Mouse (Mus musculus): ENCODE data around the gene Slc35g1. TPM values are rescaled to one million over a fixed set of nuclear protein-coding genes. Genes with fewer than 3 reads are reported as not detected.
A peak's percentile ranks its signal among the peaks of the same experiment; 100 is the strongest.

Slc35g1 gene
- total RNA-seq, 1 experiment: 36.3 TPM

GRCm38 (mm10) chr19:38397004-38397403, 1.2 kb downstream of the Slc35g1 start:
- in situ Hi-C loops (cut with MboI; ENCODE audit: low sequenced_read_pairs in 2 of 2, unreplicated experiment in 2 of 2): no loop called here
- TF ChIP-seq ZNF384 (IDR thresholded peaks at IDR 0.05; ENCODE audit: low read depth, low read length) (no peak), MAFK (IDR thresholded peaks at IDR 0.05; ENCODE audit: insufficient read depth, low read depth, low read length) (no peak), HCFC1 (IDR thresholded peaks at IDR 0.05; ENCODE audit: borderline replicate concordance, insufficient read depth, low read length) (no peak), CHD2 (IDR thresholded peaks at IDR 0.05; ENCODE audit: low read depth, low read length) (no peak), ZC3H11A (IDR thresholded peaks at IDR 0.05; ENCODE audit: borderline replicate concordance, low read depth, low read length) (no peak)
- peak overlapping the region; percentile 80 to 99 for H3K4me3 ChIP-seq (ENCODE audit: insufficient read depth in 1 of 2, low read depth in 1 of 2, low read length in 2 of 2, poor library complexity in 1 of 2, severe bottlenecking in 1 of 2)
- peak overlapping the region; percentile 97; the same call in 1 of the 2 replicates for H3K9ac ChIP-seq (ENCODE audit: insufficient read depth, low read depth, low read length, poor library complexity, severe bottlenecking)
- H3K9me3 ChIP-seq (ENCODE audit: control insufficient read depth, insufficient read depth, low read depth, low read length): no peaks in the 10 kb centered on the region
- peaks cover 4% of the 10 kb centered on the region; the same call in 1 of the 2 replicates for H3K36me3 ChIP-seq (ENCODE audit: control insufficient read depth, insufficient read depth, low read length, poor library complexity, severe bottlenecking)
- no peak overlapping the region; the same call in 1 of the 2 replicates for H3K27ac ChIP-seq (ENCODE audit: insufficient read depth, low read depth, low read length, poor library complexity, severe bottlenecking)
- DNase-seq (ENCODE audit: low read depth, low spot score): no peak
- peaks cover 7 to 8% of the 10 kb centered on the region in 2 experiments for H3K4me1 ChIP-seq (ENCODE audit: control insufficient read depth in 2 of 2, insufficient read depth in 2 of 2, low read length in 2 of 2, poor library complexity in 1 of 2)

GRCm38 (mm10) chr19:38398966-38399365, 3.2 kb downstream of the Slc35g1 start:
- Histone ChIP-seq H3K9ac (ENCODE audit: insufficient read depth, low read depth, low read length, poor library complexity, severe bottlenecking) (no peak overlapping the region; the same call in 1 of the 2 replicates), H3K9me3 (ENCODE audit: control insufficient read depth, insufficient read depth, low read depth, low read length) (no peaks in the 10 kb centered on the region), H3K4me1 (ENCODE audit: control insufficient read depth in 2 of 2, insufficient read depth in 2 of 2, low read length in 2 of 2, poor library complexity in 1 of 2) (peaks cover 7 to 8% of the 10 kb centered on the region in 2 experiments), H3K4me3 (ENCODE audit: insufficient read depth in 1 of 2, low read depth in 1 of 2, low read length in 2 of 2, poor library complexity in 1 of 2, severe bottlenecking in 1 of 2) (no peak overlapping the region), H3K36me3 (ENCODE audit: control insufficient read depth, insufficient read depth, low read length, poor library complexity, severe bottlenecking) (peaks cover 11% of the 10 kb centered on the region; the same call in 1 of the 2 replicates), H3K27ac (ENCODE audit: insufficient read depth, low read depth, low read length, poor library complexity, severe bottlenecking) (no peak overlapping the region)
- in situ Hi-C loops (cut with MboI; ENCODE audit: low sequenced_read_pairs in 2 of 2, unreplicated experiment in 2 of 2): no loop called here
- TF ChIP-seq ZNF384 (IDR thresholded peaks at IDR 0.05; ENCODE audit: low read depth, low read length): no peak
- no peak for TF ChIP-seq ZC3H11A (IDR thresholded peaks at IDR 0.05; ENCODE audit: borderline replicate concordance, low read depth, low read length)
- no peak for TF ChIP-seq MAFK (IDR thresholded peaks at IDR 0.05; ENCODE audit: insufficient read depth, low read depth, low read length)
- no peak for TF ChIP-seq CHD2 (IDR thresholded peaks at IDR 0.05; ENCODE audit: low read depth, low read length)
- no peak for TF ChIP-seq HCFC1 (IDR thresholded peaks at IDR 0.05; ENCODE audit: borderline replicate concordance, insufficient read depth, low read length)
- no peak for DNase-seq (ENCODE audit: low read depth, low spot score)

DNA sequence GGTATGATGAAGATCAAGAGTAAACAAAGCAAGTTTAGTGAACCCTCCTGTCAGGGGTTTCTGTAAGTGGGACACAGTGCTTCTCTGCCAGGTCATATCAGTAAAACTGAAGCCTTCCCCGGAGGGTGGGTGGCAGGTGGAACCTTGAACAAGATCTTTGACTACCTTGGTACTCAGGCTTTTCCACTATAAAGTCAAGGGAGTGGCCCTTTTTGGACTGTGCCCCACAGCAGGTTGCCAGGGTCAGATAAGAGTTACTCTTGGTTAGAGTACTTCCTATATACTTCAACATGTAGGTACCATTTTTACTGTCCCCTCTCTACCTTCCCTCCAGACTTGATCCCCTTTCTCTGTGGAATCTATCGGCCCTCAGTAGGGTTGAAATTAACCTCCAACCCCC, 5.1 kb downstream of the Slc35g1 start:
- TF ChIP-seq MAFK (IDR thresholded peaks at IDR 0.05; ENCODE audit: insufficient read depth, low read depth, low read length): no peak
- TF ChIP-seq HCFC1 (IDR thresholded peaks at IDR 0.05; ENCODE audit: borderline replicate concordance, insufficient read depth, low read length): no peak
- TF ChIP-seq ZNF384 (IDR thresholded peaks at IDR 0.05; ENCODE audit: low read depth, low read length): no peak
- no peak for TF ChIP-seq ZC3H11A (IDR thresholded peaks at IDR 0.05; ENCODE audit: borderline replicate concordance, low read depth, low read length)
- TF ChIP-seq CHD2 (IDR thresholded peaks at IDR 0.05; ENCODE audit: low read depth, low read length): no peak
- Histone ChIP-seq H3K4me3 (ENCODE audit: insufficient read depth in 1 of 2, low read depth in 1 of 2, low read length in 2 of 2, poor library complexity in 1 of 2, severe bottlenecking in 1 of 2) (no peak overlapping the region), H3K4me1 (ENCODE audit: control insufficient read depth in 2 of 2, insufficient read depth in 2 of 2, low read length in 2 of 2, poor library complexity in 1 of 2) (peaks cover 5 to 7% of the 10 kb centered on the region in 2 experiments; a peak in 3 of 4 replicates), H3K36me3 (ENCODE audit: control insufficient read depth, insufficient read depth, low read length, poor library complexity, severe bottlenecking) (peaks cover 11% of the 10 kb centered on the region), H3K9ac (ENCODE audit: insufficient read depth, low read depth, low read length, poor library complexity, severe bottlenecking) (no peak overlapping the region), H3K9me3 (ENCODE audit: control insufficient read depth, insufficient read depth, low read depth, low read length) (no peaks in the 10 kb centered on the region), H3K27ac (ENCODE audit: insufficient read depth, low read depth, low read length, poor library complexity, severe bottlenecking) (no peak overlapping the region)
- in situ Hi-C loops (cut with MboI; ENCODE audit: low sequenced_read_pairs in 2 of 2, unreplicated experiment in 2 of 2): no loop called here
- DNase-seq (ENCODE audit: low read depth, low spot score): no peak

- Histone ChIP-seq H3K4me3 (ENCODE audit: insufficient read depth in 1 of 2, low read depth in 1 of 2, low read length in 2 of 2, poor library complexity in 1 of 2, severe bottlenecking in 1 of 2) (no peak overlapping the region), H3K9me3 (ENCODE audit: control insufficient read depth, insufficient read depth, low read depth, low read length) (no peaks in the 10 kb centered on the region), H3K36me3 (ENCODE audit: control insufficient read depth, insufficient read depth, low read length, poor library complexity, severe bottlenecking) (peaks cover 11% of the 10 kb centered on the region), H3K4me1 (ENCODE audit: control insufficient read depth in 2 of 2, insufficient read depth in 2 of 2, low read length in 2 of 2, poor library complexity in 1 of 2) (peaks cover 4 to 9% of the 10 kb centered on the region in 2 experiments; a peak in 3 of 4 replicates), H3K27ac (ENCODE audit: insufficient read depth, low read depth, low read length, poor library complexity, severe bottlenecking) (no peak overlapping the region), H3K9ac (ENCODE audit: insufficient read depth, low read depth, low read length, poor library complexity, severe bottlenecking) (no peak overlapping the region)
- in situ Hi-C loops (cut with MboI; ENCODE audit: low sequenced_read_pairs in 2 of 2, unreplicated experiment in 2 of 2): no loop called here
- no peak for DNase-seq (ENCODE audit: low read depth, low spot score)
- no peak for TF ChIP-seq CHD2 (IDR thresholded peaks at IDR 0.05; ENCODE audit: low read depth, low read length)
Observed at GRCm38 (mm10) chr19:38401416-38401815, 5.6 kb downstream of the Slc35g1 start.

Measured in ES-E14 (cell line).